ENCODE assay signal across 32 mouse cellular contexts in genomic region chr12:83558496-83558895, GRCm38 (mm10). TPM values are rescaled to one million over a fixed set of nuclear protein-coding genes. Genes with fewer than 3 reads are reported as not detected.
DNase-seq lines count a peak whose midpoint lies in the region; ATAC-seq lines count a peak whose summit lies in the region.
"Had no signal": no experiment of that assay in that cellular context is flagged by ENCODE, and none has a peak within 500 bp of the region (broad histone marks: within the 10 kb centered on the region; RNA-seq: fewer than 3 reads in every experiment).

No protein-coding gene starts in this region.

- H3K27ac ChIP-seq in kidney, embryonic 16.5 days (ENCODE audit: low read length): no peak overlapping the region
- no peak overlapping the region for H3K27ac ChIP-seq in forebrain, embryonic 16.5 days (ENCODE audit: low read length)
- H3K27ac ChIP-seq: embryonic facial prominence, embryonic 12.5 days; heart, adult 2 months; hindbrain, embryonic 13.5 days; kidney, embryonic 15.5 days; limb, embryonic 10.5 days; limb, embryonic 15.5 days; liver, embryonic 14.5 days; macrophage; stomach, postnatal 0 days had no signal

- H3K36me3 ChIP-seq in kidney, embryonic 16.5 days (ENCODE audit: insufficient read depth, low read length): peaks cover 28% of the 10 kb centered on the region
- H3K36me3 ChIP-seq in forebrain, embryonic 16.5 days (ENCODE audit: control insufficient read depth, insufficient read depth): peaks cover 41% of the 10 kb centered on the region

- no peak overlapping the region for H3K9ac ChIP-seq in kidney, embryonic 16.5 days (replicated peaks; ENCODE audit: low read length)
- H3K9ac ChIP-seq in forebrain, embryonic 16.5 days (replicated peaks; ENCODE audit: low read depth, low read length): no peak overlapping the region
- H3K9ac ChIP-seq: embryonic facial prominence, embryonic 12.5 days; heart, embryonic 12.5 days; hindbrain, embryonic 13.5 days; kidney, embryonic 15.5 days; limb, embryonic 15.5 days; liver, embryonic 14.5 days had no signal

- 0 out of 2 replicates have a peak, but pooled peaks have one; percentile 35 for ATAC-seq in kidney, embryonic 16.5 days (ENCODE audit: low FRiP score, low TSS enrichment)
- no peak for ATAC-seq in forebrain, embryonic 16.5 days
- ATAC-seq: forebrain, embryonic 14.5 days; intestine, embryonic 16.5 days had no signal

- no peak overlapping the region for H3K4me3 ChIP-seq in kidney, embryonic 16.5 days (ENCODE audit: low read length)
- H3K4me3 ChIP-seq in forebrain, embryonic 16.5 days (replicated peaks; ENCODE audit: low read length): no peak overlapping the region
- H3K4me3 ChIP-seq: embryonic facial prominence, embryonic 12.5 days; heart, adult 2 months; heart, embryonic 12.5 days; hindbrain, embryonic 13.5 days; kidney, embryonic 15.5 days; limb, embryonic 10.5 days; limb, embryonic 15.5 days had no signal

- H3K4me1 ChIP-seq in kidney, embryonic 16.5 days (ENCODE audit: insufficient read depth, low read length): no peaks in the 10 kb centered on the region
- H3K4me1 ChIP-seq in forebrain, embryonic 16.5 days (replicated peaks; ENCODE audit: control insufficient read depth, insufficient read depth, low read length): no peaks in the 10 kb centered on the region
- H3K4me1 ChIP-seq: embryonic facial prominence, embryonic 12.5 days; kidney, embryonic 15.5 days; limb, embryonic 10.5 days; limb, embryonic 15.5 days had no signal

- no peaks in the 10 kb centered on the region for H3K27me3 ChIP-seq in kidney, embryonic 16.5 days (ENCODE audit: insufficient read depth, low read length)
- H3K27me3 ChIP-seq in forebrain, embryonic 16.5 days (replicated peaks; ENCODE audit: control insufficient read depth, insufficient read depth, low read length): no peaks in the 10 kb centered on the region
- H3K27me3 ChIP-seq: embryonic facial prominence, embryonic 12.5 days; heart, embryonic 12.5 days; hindbrain, embryonic 13.5 days; kidney, embryonic 15.5 days; limb, embryonic 15.5 days had no signal

- H3K4me2 ChIP-seq in kidney, embryonic 16.5 days (replicated peaks; ENCODE audit: low read depth, low read length): no peak overlapping the region
- no peak overlapping the region for H3K4me2 ChIP-seq in forebrain, embryonic 16.5 days (ENCODE audit: low read length)
- H3K4me2 ChIP-seq: embryonic facial prominence, embryonic 12.5 days; heart, embryonic 12.5 days; hindbrain, embryonic 13.5 days; kidney, embryonic 15.5 days; limb, embryonic 15.5 days had no signal

- WGBS in kidney, embryonic 16.5 days: 76% methylated on average over 7 of the region's 7 CpGs
- 92% methylated on average over 7 of the region's 7 CpGs for WGBS in forebrain, embryonic 16.5 days

- DNase-seq in kidney, adult 18-20 months: no peak
- DNase-seq in cerebellum, adult 18-20 months: peak; percentile 45 to 62
- peak; percentile 22 to 31 for DNase-seq in cerebellum, postnatal 14 days
- DNase-seq in layer of hippocampus, adult 11-12 months (ENCODE audit: low spot score): no peak
- DNase-seq in Muller cell, postnatal 12 days (ENCODE audit: inconsistent ontology term): no peak
- DNase-seq: adrenal gland, adult 8-10 months; B cell, adult 2 months; embryo, embryonic 11 days; heart, adult 2 months; heart, postnatal 4 days; kidney, postnatal 4 days; layer of hippocampus, postnatal 36 days; lung, adult 2 months; lung, postnatal 10 days; midbrain, embryonic 14.5 days; retina, postnatal 1 day; right cerebral cortex, postnatal 25 days; thymus, adult 18-20 months; thymus, postnatal 25 days had no signal

- no peaks in the 10 kb centered on the region for H3K9me3 ChIP-seq in kidney, embryonic 16.5 days (ENCODE audit: low read length)
- no peaks in the 10 kb centered on the region for H3K9me3 ChIP-seq in forebrain, embryonic 16.5 days (ENCODE audit: control insufficient read depth, low read length)
- H3K9me3 ChIP-seq: embryonic facial prominence, embryonic 12.5 days; heart, embryonic 12.5 days; hindbrain, embryonic 13.5 days; kidney, embryonic 15.5 days; limb, embryonic 10.5 days; limb, embryonic 15.5 days had no signal

RNA-seq across cellular contexts. Expression of gene Dcaf4, which starts 38.2 kb away (rescaled TPM):
- polyA plus RNA-seq in kidney, embryonic 16.5 days (2015; fragmentation: Nextera tagmentation; extraction: Ambion mirVana): 30.1 and 31.7 TPM in 2 replicates
- polyA plus RNA-seq in forebrain, embryonic 16.5 days (2015; fragmentation: Nextera tagmentation; extraction: Ambion mirVana): 49.7 and 51.1 TPM in 2 replicates

RNA-seq across cellular contexts. Expression of gene Zfyve1, which starts 38.5 kb away (rescaled TPM):
- 20.8 and 23.6 TPM in 2 replicates for polyA plus RNA-seq in kidney, embryonic 16.5 days (2015; fragmentation: Nextera tagmentation; extraction: Ambion mirVana)
- 35.6 and 41.4 TPM in 2 replicates for polyA plus RNA-seq in forebrain, embryonic 16.5 days (2015; fragmentation: Nextera tagmentation; extraction: Ambion mirVana)

Comparison
In these comparisons a context has a peak if more than half of its experiments do, and no peak if none do; other contexts are left out.
1. DNase-seq: peak in cerebellum, adult 18-20 months (2 of 2) and cerebellum, postnatal 14 days (2 of 2); none in kidney, adult 18-20 months (single experiment), layer of hippocampus, adult 11-12 months (single experiment) and Muller cell, postnatal 12 days (single experiment).